Mouse (Mus musculus): ENCODE data around the gene Zdhhc23. TPM values are rescaled to one million over a fixed set of nuclear protein-coding genes. Genes with fewer than 3 reads are reported as not detected.

The Zdhhc23 gene
- total and polyA plus RNA-seq, 3 experiments = 3.8 to 53.3 (median 7.8) TPM

DNA sequence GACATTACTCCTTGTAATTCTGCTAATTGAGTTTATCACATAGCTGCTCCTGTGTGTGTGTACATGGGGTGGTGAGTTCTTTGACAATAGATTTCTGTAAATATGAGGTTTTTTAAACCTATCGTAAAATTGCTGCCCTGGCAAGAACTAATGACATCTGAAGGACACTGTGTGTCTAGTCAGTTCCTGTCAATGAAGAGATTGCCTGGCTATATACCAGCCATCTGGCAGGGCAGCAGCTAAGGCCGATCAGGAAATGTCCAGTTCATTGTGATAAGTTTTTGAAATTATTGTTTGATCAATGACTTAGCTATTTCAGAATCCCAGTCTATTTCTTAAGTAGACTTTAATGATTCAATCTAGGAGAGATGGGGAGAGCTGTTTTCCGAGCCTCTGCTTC lies 34.2 kb downstream of the Zdhhc23 start:
- no peaks in the 10 kb centered on the region for H3K4me1 ChIP-seq (ENCODE audit: control insufficient read depth in 1 of 2, insufficient read depth in 2 of 2, low read length in 2 of 2)
- no peak overlapping the region for H3K27ac ChIP-seq (ENCODE audit: control insufficient read depth, low read depth, low read length)
- no peaks in the 10 kb centered on the region for H3K36me3 ChIP-seq (ENCODE audit: control insufficient read depth in 1 of 2, insufficient read depth in 2 of 2, low read length in 2 of 2)
- no peaks in the 10 kb centered on the region for H3K79me2 ChIP-seq (ENCODE audit: control insufficient read depth, insufficient read depth, low read length, poor library complexity)
- H3K27me3 ChIP-seq (ENCODE audit: control insufficient read depth in 1 of 2, insufficient read depth in 2 of 2, low read length in 2 of 2) = no peaks in the 10 kb centered on the region
- H3K4me3 ChIP-seq (ENCODE audit: control insufficient read depth in 1 of 2, insufficient read depth in 1 of 2, low read depth in 2 of 2, low read length in 2 of 2) = no peak overlapping the region
- no peak for DNase-seq (ENCODE audit: low read depth, low spot score)
- H3K9me3 ChIP-seq (replicated peaks; ENCODE audit: insufficient read depth, low read length) = no peaks in the 10 kb centered on the region
- no peak for TF ChIP-seq TBP (IDR thresholded peaks at IDR 0.05; ENCODE audit: low read depth, low read length)
- TF ChIP-seq CTCF (IDR thresholded peaks at IDR 0.05 in 2 of 3, conservative IDR thresholded peaks at IDR 0.05 in 1 of 3; ENCODE audit: control insufficient read depth in 1 of 3, insufficient read depth in 1 of 3, low read depth in 2 of 3, low read length in 3 of 3, poor library complexity in 1 of 3, severe bottlenecking in 1 of 3) = no peak
- no peak for TF ChIP-seq EP300 (IDR thresholded peaks at IDR 0.05; ENCODE audit: low read depth in 1 of 2, low read length in 2 of 2)
- TF ChIP-seq ELF1 (IDR thresholded peaks at IDR 0.05; ENCODE audit: low read depth, low read length) = no peak
- no peak for TF ChIP-seq ZKSCAN1 (IDR thresholded peaks at IDR 0.05; ENCODE audit: low read depth, low read length)
- no peak for TF ChIP-seq NRF1 (IDR thresholded peaks at IDR 0.05; ENCODE audit: insufficient read depth, low read depth, low read length, poor library complexity, severe bottlenecking)
- no peak for TF ChIP-seq POLR2AphosphoS2 (IDR thresholded peaks at IDR 0.05; ENCODE audit: low read length)
- no peak for TF ChIP-seq SIN3A (IDR thresholded peaks at IDR 0.05; ENCODE audit: low read length)
- no peak for TF ChIP-seq MAX (IDR thresholded peaks at IDR 0.05; ENCODE audit: low read length)
- H3K9ac ChIP-seq (ENCODE audit: control insufficient read depth, low read depth, low read length, poor library complexity, severe bottlenecking) = no peak overlapping the region

- H3K9ac ChIP-seq (ENCODE audit: control insufficient read depth, low read depth, low read length, poor library complexity, severe bottlenecking) = no peak overlapping the region
- no peaks in the 10 kb centered on the region for H3K79me2 ChIP-seq (ENCODE audit: control insufficient read depth, insufficient read depth, low read length, poor library complexity)
- H3K4me1 ChIP-seq (ENCODE audit: control insufficient read depth in 1 of 2, insufficient read depth in 2 of 2, low read length in 2 of 2) = peaks cover 2 to 3% of the 10 kb centered on the region in 2 experiments; a peak in 3 of 4 replicates
- no peak overlapping the region for H3K4me3 ChIP-seq (ENCODE audit: control insufficient read depth in 1 of 2, insufficient read depth in 1 of 2, low read depth in 2 of 2, low read length in 2 of 2)
- no peaks in the 10 kb centered on the region for H3K9me3 ChIP-seq (replicated peaks; ENCODE audit: insufficient read depth, low read length)
- no peak for TF ChIP-seq CTCF (IDR thresholded peaks at IDR 0.05 in 2 of 3, conservative IDR thresholded peaks at IDR 0.05 in 1 of 3; ENCODE audit: control insufficient read depth in 1 of 3, insufficient read depth in 1 of 3, low read depth in 2 of 3, low read length in 3 of 3, poor library complexity in 1 of 3, severe bottlenecking in 1 of 3)
- TF ChIP-seq MAX (IDR thresholded peaks at IDR 0.05; ENCODE audit: low read length) = no peak
- TF ChIP-seq TCF12 (IDR thresholded peaks at IDR 0.05; ENCODE audit: low read depth, low read length) = no peak
- no peak for TF ChIP-seq POLR2AphosphoS2 (IDR thresholded peaks at IDR 0.05; ENCODE audit: low read length)
- no peak for TF ChIP-seq HCFC1 (IDR thresholded peaks at IDR 0.05; ENCODE audit: low read depth, low read length)
- TF ChIP-seq ETS1 (IDR thresholded peaks at IDR 0.05; ENCODE audit: low read depth, low read length) = no peak
- no peak for TF ChIP-seq MYC (IDR thresholded peaks at IDR 0.05; ENCODE audit: low read depth, low read length)
- TF ChIP-seq UBTF (IDR thresholded peaks at IDR 0.05; ENCODE audit: borderline replicate concordance, insufficient read depth, low read depth, low read length) = no peak
- TF ChIP-seq MYB (IDR thresholded peaks at IDR 0.05; ENCODE audit: low read depth, low read length) = no peak
- TF ChIP-seq NELFE (IDR thresholded peaks at IDR 0.05; ENCODE audit: low read depth, low read length) = no peak
- no peak for TF ChIP-seq GABPA (IDR thresholded peaks at IDR 0.05; ENCODE audit: low read depth, low read length)
- no peak for TF ChIP-seq USF1 (IDR thresholded peaks at IDR 0.05; ENCODE audit: low read depth, low read length)
- no peak for TF ChIP-seq KAT2A (conservative IDR thresholded peaks at IDR 0.05; ENCODE audit: low read depth, low read length)
- no peak overlapping the region for H3K27ac ChIP-seq (ENCODE audit: control insufficient read depth, low read depth, low read length)
- peaks cover 0 to 6% of the 10 kb centered on the region in 2 experiments; a peak in 2 of 4 replicates for H3K36me3 ChIP-seq (ENCODE audit: control insufficient read depth in 1 of 2, insufficient read depth in 2 of 2, low read length in 2 of 2)
- H3K27me3 ChIP-seq (ENCODE audit: control insufficient read depth in 1 of 2, insufficient read depth in 2 of 2, low read length in 2 of 2) = no peaks in the 10 kb centered on the region
- DNase-seq (ENCODE audit: low read depth, low spot score) = no peak
These were observed 38.7 kb downstream of the Zdhhc23 start for GRCm38 (mm10) chr16:43940846-43941245.
